Mouse (Mus musculus) erythroblast, adult 5-6 weeks (primary cell): ENCODE measurements around the gene Gm1113. TPM values are rescaled to one million over a fixed set of nuclear protein-coding genes. Genes with fewer than 3 reads are reported as not detected.

Experiments used
- ATAC-seq: replicated peaks from 2 replicates; pipeline ENCODE4 v1.8.0; 2016; ENCODE audit warnings: moderate number of reproducible peaks, mild to moderate bottlenecking, moderate TSS enrichment, inconsistent platforms; ENCODE audit not compliant: poor library complexity, low FRiP score, severe bottlenecking
- total RNA-seq, 2 experiments: library from RNA; stranded (forward) in 1 of 2; stranded (reverse) in 1 of 2; fragments of 150-400 nt in 1 of 2; fragments of 200-764, 138-1000 nt in 1 of 2; gene quantifications; 2 replicates each; pipeline versions ENCODE4 v1.2.3 to v1.2.4; 2015 to 2017; ENCODE audit warnings: low replicate concordance in 2 of 2

Gm1113 gene
- total RNA-seq, 2 experiments from 2014 or later = not detected

GRCm38 (mm10) chr9:35483949-35484348, 34.1 kb downstream of the Gm1113 start:
- ATAC-seq = no peak

GRCm38 (mm10) chr9:35482014-35482898, 35.8 kb downstream of the Gm1113 start:
- no peak for ATAC-seq

GRCm38 (mm10) chr9:35479456-35479855, 38.6 kb downstream of the Gm1113 start:
- no peak for ATAC-seq

GRCm38 (mm10) chr9:35475394-35475793, 42.7 kb downstream of the Gm1113 start:
- ATAC-seq = no peak

- no peak for ATAC-seq
These were observed 43.9 kb downstream of the Gm1113 start for GRCm38 (mm10) chr9:35474104-35474724.

GRCm38 (mm10) chr9:35468913-35469312, 49.2 kb downstream of the Gm1113 start:
- no peak for ATAC-seq

- no peak for ATAC-seq
These were observed 50.7 kb downstream of the Gm1113 start for GRCm38 (mm10) chr9:35467264-35467817.

- no peak for ATAC-seq
These were observed 58.5 kb downstream of the Gm1113 start for GRCm38 (mm10) chr9:35459594-35459993.

Other genes starting within 250 kb of the Gm1113 start
- gene Cdon, start 97.1 kb downstream of the Gm1113 start, total RNA-seq (2015; ENCODE audit: low replicate concordance) = 0.58 TPM in 1 of 2 replicates, not detected in the other
- gene Cdon, start 97.1 kb downstream of the Gm1113 start, total RNA-seq (2017; ENCODE audit: low replicate concordance) = 0.09 TPM in 1 of 2 replicates, not detected in the other
- gene Ddx25, start 40.3 kb upstream of the Gm1113 start, total RNA-seq (2015; ENCODE audit: low replicate concordance) = 0.21 TPM in 1 of 2 replicates, not detected in the other
- gene Ddx25, start 40.3 kb upstream of the Gm1113 start, total RNA-seq (2017; ENCODE audit: low replicate concordance) = not detected in 2 replicates
- gene Pus3, start 40.3 kb upstream of the Gm1113 start, total RNA-seq (2015; ENCODE audit: low replicate concordance) = 1.5 and 9.4 TPM in 2 replicates
- gene Pus3, start 40.3 kb upstream of the Gm1113 start, total RNA-seq (2017; ENCODE audit: low replicate concordance) = 3.4 and 6.0 TPM in 2 replicates
- gene Pate2, start 52.0 kb upstream of the Gm1113 start, total RNA-seq (2015; ENCODE audit: low replicate concordance) = not detected in 2 replicates
- gene Pate2, start 52.0 kb upstream of the Gm1113 start, total RNA-seq (2017; ENCODE audit: low replicate concordance) = not detected in 2 replicates
- gene Hyls1, start 52.1 kb upstream of the Gm1113 start, total RNA-seq (2015; ENCODE audit: low replicate concordance) = 4.8 and 15.4 TPM in 2 replicates
- gene Hyls1, start 52.1 kb upstream of the Gm1113 start, total RNA-seq (2017; ENCODE audit: low replicate concordance) = 5.5 and 6.0 TPM in 2 replicates
- gene Pate4, start 93.7 kb upstream of the Gm1113 start, total RNA-seq (2015; ENCODE audit: low replicate concordance) = not detected in 2 replicates
- not detected in 2 replicates for gene Pate4, start 93.7 kb upstream of the Gm1113 start, total RNA-seq (2017; ENCODE audit: low replicate concordance)
- gene Pate3, start 129.9 kb upstream of the Gm1113 start, total RNA-seq (2015; ENCODE audit: low replicate concordance) = not detected in 2 replicates
- gene Pate3, start 129.9 kb upstream of the Gm1113 start, total RNA-seq (2017; ENCODE audit: low replicate concordance) = not detected in 2 replicates
- not detected in 2 replicates for gene Pate1, start 169.1 kb upstream of the Gm1113 start, total RNA-seq (2015; ENCODE audit: low replicate concordance)
- gene Pate1, start 169.1 kb upstream of the Gm1113 start, total RNA-seq (2017; ENCODE audit: low replicate concordance) = not detected in 2 replicates
- not detected in 2 replicates for gene Gm17677, start 222.8 kb upstream of the Gm1113 start, total RNA-seq (2015; ENCODE audit: low replicate concordance)
- gene Gm17677, start 222.8 kb upstream of the Gm1113 start, total RNA-seq (2017; ENCODE audit: low replicate concordance) = not detected in 2 replicates